Mouse (Mus musculus) liver, postnatal 0 days (tissue): ENCODE measurements around the gene Zdhhc18.

Experiments
- CTCF ChIP-seq: sonication (generic); IDR thresholded peaks from 2 replicates; pipeline ENCODE4 v1.5.1; 2016; ENCODE audit warnings: antibody characterized with exemption, low read depth
- EP300 ChIP-seq: IDR thresholded peaks from 2 replicates; pipeline ENCODE4 v1.6.1; 2016; ENCODE audit warnings: antibody characterized with exemption, low read depth, mild to moderate bottlenecking

DNA sequence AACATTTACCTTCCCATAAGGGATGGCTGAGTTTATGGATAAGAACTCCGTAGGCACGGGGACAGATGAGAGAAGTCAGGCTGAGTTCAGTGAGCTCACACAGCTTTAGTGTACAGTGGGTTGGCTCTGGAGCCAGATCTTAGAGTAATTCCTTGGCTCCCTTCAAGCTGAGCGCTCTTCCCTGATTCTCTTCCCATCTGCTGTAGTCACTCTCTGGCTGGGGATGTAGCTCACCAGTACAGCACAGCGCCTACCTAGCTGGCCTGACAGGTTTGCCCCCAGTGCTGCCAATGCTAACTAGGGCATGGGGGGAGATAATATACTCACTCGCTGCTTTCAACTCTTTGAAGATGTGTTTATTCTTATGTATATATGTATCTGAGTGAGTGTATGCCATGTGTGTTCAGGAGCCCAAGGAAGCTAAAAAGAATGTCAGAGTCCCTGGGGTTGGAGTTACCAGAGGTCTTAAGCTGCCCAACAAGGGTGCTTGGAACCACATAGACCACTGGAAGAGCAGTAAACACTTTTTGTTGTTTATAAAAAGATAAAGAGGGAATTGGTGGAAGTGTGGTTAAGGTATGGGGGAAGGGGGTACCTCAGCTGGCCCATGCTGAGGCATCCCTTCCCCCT, 8.0 kb upstream of the Zdhhc18 start:
- TF ChIP-seq CTCF (no peak), EP300 (no peak)
